Mouse (Mus musculus) heart, embryonic 12.5 days (tissue): ENCODE measurements around the gene Cep83. TPM values are rescaled to one million over a fixed set of nuclear protein-coding genes. Genes with fewer than 3 reads are reported as not detected.
A peak's percentile ranks its signal among the peaks of the same experiment; 100 is the strongest.

Source experiments
- ATAC-seq: fragments of 200-750 bp; cut with Nextera tagmentation; 2 replicates; pipeline ENCODE4 v1.8.0; 2017; ENCODE audit warnings: moderate TSS enrichment, moderate library complexity; ENCODE audit not compliant: insufficient number of reproducible peaks, low FRiP score
- H3K27ac ChIP-seq: fragments of 300-500 bp; sonication (generic); 2 replicates; pipeline ENCODE4 v1.5.1; 2016; ENCODE audit warnings: mild to moderate bottlenecking, moderate library complexity; ENCODE audit not compliant: poor library complexity, severe bottlenecking
- H3K27me3 ChIP-seq: fragments of 300-500 bp; sonication (generic); replicated peaks from 2 replicates; pipeline ENCODE4 v1.6.1; 2016; ENCODE audit warnings: mild to moderate bottlenecking, moderate library complexity
- H3K36me3 ChIP-seq: fragments of 300-500 bp; sonication (generic); 2 replicates; pipeline ENCODE4 v1.6.1; 2016; ENCODE audit warnings: mild to moderate bottlenecking, moderate library complexity
- H3K4me1 ChIP-seq: fragments of 300-500 bp; sonication (generic); replicated peaks from 2 replicates; pipeline ENCODE4 v1.6.1; 2016; ENCODE audit warnings: mild to moderate bottlenecking
- H3K4me2 ChIP-seq: fragments of 300-500 bp; sonication (generic); 2 replicates; pipeline ENCODE4 v1.6.1; 2016; ENCODE audit warnings: mild to moderate bottlenecking, moderate library complexity
- H3K4me3 ChIP-seq: fragments of 300-500 bp; sonication (generic); 2 replicates; pipeline ENCODE4 v1.5.1; 2016; ENCODE audit warnings: mild to moderate bottlenecking
- H3K9ac ChIP-seq: fragments of 300-500 bp; sonication (generic); 2 replicates; pipeline ENCODE4 v1.6.1; 2016; ENCODE audit warnings: mild to moderate bottlenecking, moderate library complexity
- H3K9me3 ChIP-seq: fragments of 300-500 bp; sonication (generic); replicated peaks from 2 replicates; pipeline ENCODE4 v1.6.1; 2016; ENCODE audit warnings: mild to moderate bottlenecking, moderate library complexity
- WGBS: fragments of 180-500 bp; shearing (Covaris S2); methylation state at CpG from one replicate; pipeline ENCODE4 v1.1.7; 2016; 5-methylcytosine and 5-hydroxymethylcytosine counted together
- polyA plus RNA-seq: library from polyadenylated mRNA; unstranded; fragments of >200 nt; fragmentation: Nextera tagmentation; extraction: Ambion mirVana; gene quantifications from 2 replicates; pipeline ENCODE4 v1.2.1, GENCODE M21; 2016

Gene Cep83
- polyA plus RNA-seq, 1 experiment from 2014 or later = 21.3 TPM

DNA sequence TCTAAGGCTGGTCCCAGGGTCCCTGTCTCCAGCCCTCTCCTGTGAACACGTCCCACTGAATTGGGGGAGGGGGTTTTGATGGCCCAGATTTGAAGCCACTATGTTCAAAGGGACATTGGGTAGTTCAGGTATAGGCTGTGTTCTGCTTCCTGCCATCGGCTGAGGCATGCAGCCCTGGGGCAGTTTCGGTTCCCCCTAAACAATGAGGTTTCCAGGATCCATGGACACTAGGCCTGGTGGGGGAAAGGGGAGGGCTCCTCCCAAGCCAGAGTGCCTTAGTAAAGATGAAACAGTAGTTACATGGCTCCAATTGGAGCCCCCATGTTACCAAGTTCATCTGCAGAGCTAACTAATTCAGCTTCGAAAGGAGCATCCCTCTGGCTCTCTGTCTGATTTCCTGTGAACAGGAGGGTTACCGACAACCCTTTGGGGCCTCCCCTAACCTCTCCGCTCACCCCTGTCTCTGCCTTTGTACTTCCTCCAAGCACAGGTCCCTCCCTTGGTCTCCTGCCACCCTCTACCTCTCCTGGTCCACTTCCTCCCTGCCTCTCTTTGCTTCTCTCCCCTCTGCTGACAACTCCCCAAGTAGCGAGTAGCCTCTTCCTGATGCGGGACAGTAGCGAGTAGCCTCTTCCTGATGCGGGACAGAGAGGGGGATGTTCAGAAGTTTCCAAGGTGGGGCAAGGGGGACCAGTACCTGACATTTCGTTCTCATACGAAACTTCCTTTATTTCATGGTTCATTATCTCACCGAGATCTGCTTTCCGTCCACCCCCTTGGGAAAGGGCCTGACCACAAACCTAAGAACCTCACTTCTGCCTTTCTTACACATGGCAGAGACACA lies 139.7 kb downstream of the Cep83 start:
- H3K9ac ChIP-seq = no peak overlapping the region
- H3K9me3 ChIP-seq = no peaks in the 10 kb centered on the region
- ATAC-seq = no peak
- WGBS = 82% methylated on average over 14 of the region's 14 CpGs
- H3K4me3 ChIP-seq = no peak overlapping the region
- H3K4me1 ChIP-seq = peaks cover 16% of the 10 kb centered on the region
- no peak overlapping the region for H3K27ac ChIP-seq
- 0 out of 2 replicates have a peak, but pooled peaks cover 6% of the 10 kb centered on the region for H3K36me3 ChIP-seq
- no peaks in the 10 kb centered on the region for H3K27me3 ChIP-seq
- H3K4me2 ChIP-seq = no peak overlapping the region

DNA sequence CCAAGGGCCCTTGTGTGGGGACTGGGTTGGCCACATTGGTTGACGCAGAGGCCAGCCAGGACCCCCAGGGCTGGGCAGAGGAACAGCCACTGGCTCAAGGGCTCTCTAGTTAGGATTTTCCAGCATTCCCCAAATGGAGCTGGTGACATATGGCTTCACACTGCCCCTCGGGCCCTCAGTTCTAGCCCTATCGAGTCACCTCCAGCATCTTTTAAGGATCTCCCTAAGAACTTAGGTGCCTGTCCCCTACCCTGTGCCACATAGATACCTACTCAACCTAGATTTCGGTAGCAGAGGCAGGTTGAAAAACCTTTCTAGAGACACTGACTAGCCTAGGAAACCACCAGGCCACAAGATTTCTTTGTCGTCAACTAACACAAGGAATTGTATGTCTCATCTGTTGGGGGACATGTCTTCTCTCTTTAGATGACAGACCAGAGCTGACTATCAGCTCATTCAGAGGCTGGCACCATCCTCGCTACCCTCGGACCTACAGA lies 140.3 kb downstream of the Cep83 start:
- Histone ChIP-seq H3K27ac (no peak overlapping the region), H3K36me3 (0 out of 2 replicates have a peak, but pooled peaks cover 6% of the 10 kb centered on the region), H3K4me3 (no peak overlapping the region), H3K9ac (no peak overlapping the region), H3K4me1 (peaks cover 16% of the 10 kb centered on the region), H3K4me2 (0 out of 2 replicates have a peak overlapping the region, but pooled peaks have one; percentile 4), H3K9me3 (no peaks in the 10 kb centered on the region), H3K27me3 (no peaks in the 10 kb centered on the region)
- no peak for ATAC-seq
- WGBS = 86% methylated on average over 7 of the region's 7 CpGs

DNA sequence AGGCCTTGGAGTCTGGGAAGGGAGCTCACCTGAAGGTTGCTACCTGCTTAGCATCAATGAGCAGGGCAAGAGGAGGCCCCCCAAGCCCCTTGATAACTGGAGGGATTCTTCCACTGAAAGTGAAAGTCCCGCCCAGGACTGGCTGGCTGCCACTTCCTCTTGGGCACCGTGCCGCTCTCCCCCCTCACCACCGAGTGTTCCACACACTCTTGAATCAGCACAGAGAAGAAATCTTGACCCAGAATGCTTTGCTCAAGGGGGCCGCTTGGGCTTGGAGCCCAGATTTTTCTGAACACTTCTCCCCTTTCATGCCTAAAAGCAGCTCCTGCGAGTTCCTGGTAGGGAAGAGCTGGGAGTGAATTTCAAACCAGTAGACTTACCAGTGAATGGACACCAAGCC lies 141.0 kb downstream of the Cep83 start:
- no peak overlapping the region for H3K9ac ChIP-seq
- H3K36me3 ChIP-seq = 0 out of 2 replicates have a peak, but pooled peaks cover 6% of the 10 kb centered on the region
- H3K4me1 ChIP-seq = peaks cover 16% of the 10 kb centered on the region
- no peaks in the 10 kb centered on the region for H3K27me3 ChIP-seq
- 0 out of 2 replicates have a peak overlapping the region, but pooled peaks have one; percentile 4 for H3K4me2 ChIP-seq
- H3K4me3 ChIP-seq = no peak overlapping the region
- H3K27ac ChIP-seq = peak overlapping the region; percentile 82
- WGBS = 31% methylated on average over 6 of the region's 6 CpGs
- peak; percentile 75 for ATAC-seq
- no peaks in the 10 kb centered on the region for H3K9me3 ChIP-seq

DNA sequence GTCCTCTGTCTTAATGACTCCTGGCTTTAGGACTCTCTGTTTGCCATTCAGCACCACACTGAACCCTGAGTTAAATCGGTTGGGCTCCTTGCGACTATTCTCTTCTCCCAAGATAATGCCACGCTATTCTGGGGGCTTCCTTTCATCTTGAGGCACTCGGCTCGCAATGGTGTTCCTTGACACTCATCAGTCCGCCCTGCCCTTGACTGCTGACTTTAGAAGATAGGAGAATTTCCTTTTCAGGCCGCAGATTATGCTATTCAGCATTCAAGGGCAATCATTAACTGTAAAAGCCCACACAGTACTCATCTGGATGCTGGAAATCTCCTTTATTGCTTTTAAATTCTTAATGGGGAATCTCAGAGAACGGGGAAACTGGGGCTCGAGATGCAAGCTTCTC lies 147.4 kb downstream of the Cep83 start:
- peaks cover 3% of the 10 kb centered on the region; the same call in 1 of the 2 replicates for H3K36me3 ChIP-seq
- peaks cover 12% of the 10 kb centered on the region for H3K4me1 ChIP-seq
- H3K27me3 ChIP-seq = no peaks in the 10 kb centered on the region
- WGBS = 39% methylated on average over 9 of the region's 9 CpGs
- no peaks in the 10 kb centered on the region for H3K9me3 ChIP-seq
- no peak overlapping the region for H3K27ac ChIP-seq
- H3K9ac ChIP-seq = no peak overlapping the region
- no peak overlapping the region for H3K4me2 ChIP-seq
- no peak overlapping the region for H3K4me3 ChIP-seq
- ATAC-seq = no peak
